Comparison of ENCODE assay signal across 24 mouse cellular contexts in genomic region chr19:55564104-55564938, GRCm38 (mm10).
A peak's percentile ranks its signal among the peaks of the same experiment; 100 is the strongest.
DNase-seq lines count a peak whose midpoint lies in the region; ATAC-seq lines count a peak whose summit lies in the region.
"Had no signal": no experiment of that assay in that cellular context is flagged by ENCODE, and none has a peak within 500 bp of the region (broad histone marks: within the 10 kb centered on the region; RNA-seq: fewer than 3 reads in every experiment).

No protein-coding gene starts in this region.

- no peaks in the 10 kb centered on the region for H3K36me3 ChIP-seq in heart, embryonic 14.5 days (ENCODE audit: control insufficient read depth, insufficient read depth, low read length)
- no peaks in the 10 kb centered on the region for H3K36me3 ChIP-seq in liver, embryonic 12.5 days
- H3K36me3 ChIP-seq: forebrain, embryonic 10.5 days; hindbrain, embryonic 10.5 days; limb, embryonic 13.5 days; lung, embryonic 15.5 days; neural tube, embryonic 12.5 days had no signal

- H3K4me1 ChIP-seq in heart, embryonic 14.5 days (ENCODE audit: control insufficient read depth in 2 of 2, insufficient read depth in 2 of 2, low read length in 2 of 2) = peaks cover 50 to 56% of the 10 kb centered on the region in 2 experiments
- H3K4me1 ChIP-seq in liver, embryonic 12.5 days = peaks cover 60% of the 10 kb centered on the region

- ATAC-seq in heart, embryonic 14.5 days (ENCODE audit: insufficient number of reproducible peaks, insufficient read depth, low FRiP score, low read depth) = no peak
- peak; percentile 81 for ATAC-seq in liver, embryonic 12.5 days
- ATAC-seq: activated CD4-positive, CD25-positive, alpha-beta regulatory T cell, adult 4 months; forebrain, postnatal 0 days; hindbrain, postnatal 0 days had no signal

- H3K4me2 ChIP-seq in heart, embryonic 14.5 days (ENCODE audit: low read length) = no peak overlapping the region
- peak overlapping the region; percentile 38 for H3K4me2 ChIP-seq in liver, embryonic 12.5 days
- H3K4me2 ChIP-seq: limb, embryonic 13.5 days; lung, embryonic 15.5 days; midbrain, embryonic 11.5 days; neural tube, embryonic 12.5 days had no signal

- no peak for DNase-seq in heart, adult 9 months (ENCODE audit: low spot score in 2 of 2)
- DNase-seq in c-Kit-positive CD71-positive TER-119-positive erythroid progenitor cells, embryonic 14.5 days (ENCODE audit: low spot score) = peak; percentile 40
- DNase-seq in embryo, embryonic 10 days (ENCODE audit: low spot score) = no peak
- DNase-seq in right cerebral cortex, adult 2 months (ENCODE audit: low spot score in 2 of 2) = no peak
- no peak for DNase-seq in kidney, postnatal 36 days
- DNase-seq: adrenal gland, postnatal 10 days; cerebellum, adult 11 months; cerebellum, postnatal 10 days; embryo, embryonic 11 days; kidney, adult 11 months; lung, postnatal 4 days had no signal

- H3K4me3 ChIP-seq in heart, embryonic 14.5 days (ENCODE audit: control insufficient read depth in 1 of 2, insufficient read depth in 1 of 2, low read depth in 1 of 2, low read length in 2 of 2) = no peak overlapping the region
- no peak overlapping the region for H3K4me3 ChIP-seq in liver, embryonic 12.5 days
- H3K4me3 ChIP-seq: forebrain, embryonic 10.5 days; hindbrain, embryonic 10.5 days; limb, embryonic 13.5 days; lung, embryonic 15.5 days; neural tube, embryonic 12.5 days had no signal

- no peaks in the 10 kb centered on the region for H3K9me3 ChIP-seq in heart, embryonic 14.5 days (ENCODE audit: control insufficient read depth, low read length)
- H3K9me3 ChIP-seq in liver, embryonic 12.5 days (replicated peaks) = no peaks in the 10 kb centered on the region
- H3K9me3 ChIP-seq: forebrain, embryonic 10.5 days; hindbrain, embryonic 10.5 days; limb, embryonic 13.5 days; lung, embryonic 15.5 days; neural tube, embryonic 12.5 days had no signal

- WGBS in heart, embryonic 14.5 days = 80% methylated on average over 13 of the region's 13 CpGs
- WGBS in liver, embryonic 12.5 days (ENCODE audit: insufficient replicate concordance) = 46% methylated on average over 13 of the region's 13 CpGs

- H3K9ac ChIP-seq in heart, embryonic 14.5 days (ENCODE audit: low read length) = no peak overlapping the region
- H3K9ac ChIP-seq in liver, embryonic 12.5 days = 0 out of 2 replicates have a peak overlapping the region, but pooled peaks have one; percentile 22
- H3K9ac ChIP-seq: forebrain, postnatal 0 days; limb, embryonic 13.5 days; lung, embryonic 15.5 days; neural tube, embryonic 12.5 days had no signal

- no peaks in the 10 kb centered on the region for H3K27me3 ChIP-seq in heart, embryonic 14.5 days (ENCODE audit: control insufficient read depth, insufficient read depth, low read length)
- H3K27me3 ChIP-seq in liver, embryonic 12.5 days (replicated peaks) = no peaks in the 10 kb centered on the region
- H3K27me3 ChIP-seq: limb, embryonic 13.5 days; lung, embryonic 15.5 days had no signal

- H3K27ac ChIP-seq in heart, embryonic 14.5 days (replicated peaks in 1 of 2; ENCODE audit: control insufficient read depth in 1 of 2, insufficient read depth in 1 of 2, low read depth in 2 of 2, low read length in 2 of 2) = peak overlapping the region; percentile 45 to 79; a peak in 3 of 4 replicates
- peak overlapping the region; percentile 68 for H3K27ac ChIP-seq in liver, embryonic 12.5 days
- H3K27ac ChIP-seq: hindbrain, postnatal 0 days; kidney, postnatal 0 days; lung, embryonic 15.5 days; neural tube, embryonic 12.5 days; stomach, postnatal 0 days had no signal
